Mouse (Mus musculus) NIH3T3 (cell line): ENCODE measurements at regions not wholly inside any gene's neighbourhood (a gene's known extent, or its start where the extent isn't known, plus 50 kb on each side); places are given as distances from the start of the nearest gene placed in this dataset.
A peak's percentile ranks its signal among the peaks of the same experiment; 100 is the strongest.

Source experiments
- DNase-seq: peaks from one replicate; pipeline ENCODE4 v3.0.0-alpha.2; 2012; ENCODE audit warnings: low read depth

- no peak for DNase-seq
Observed at GRCm38 (mm10) chr9:120766881-120767280, 162.1 kb upstream of the Ctnnb1 start.

GRCm38 (mm10) chr9:120767396-120767795, 161.6 kb upstream of the Ctnnb1 start:
- DNase-seq, result no peak

- no peak for DNase-seq
Observed at GRCm38 (mm10) chr9:120769056-120769455, 160.0 kb upstream of the Ctnnb1 start.

- peak; percentile 39 for DNase-seq
Observed at GRCm38 (mm10) chr9:120769679-120770078, 159.3 kb upstream of the Ctnnb1 start.

GRCm38 (mm10) chr9:120770886-120771285, 158.1 kb upstream of the Ctnnb1 start:
- DNase-seq, result no peak

DNA sequence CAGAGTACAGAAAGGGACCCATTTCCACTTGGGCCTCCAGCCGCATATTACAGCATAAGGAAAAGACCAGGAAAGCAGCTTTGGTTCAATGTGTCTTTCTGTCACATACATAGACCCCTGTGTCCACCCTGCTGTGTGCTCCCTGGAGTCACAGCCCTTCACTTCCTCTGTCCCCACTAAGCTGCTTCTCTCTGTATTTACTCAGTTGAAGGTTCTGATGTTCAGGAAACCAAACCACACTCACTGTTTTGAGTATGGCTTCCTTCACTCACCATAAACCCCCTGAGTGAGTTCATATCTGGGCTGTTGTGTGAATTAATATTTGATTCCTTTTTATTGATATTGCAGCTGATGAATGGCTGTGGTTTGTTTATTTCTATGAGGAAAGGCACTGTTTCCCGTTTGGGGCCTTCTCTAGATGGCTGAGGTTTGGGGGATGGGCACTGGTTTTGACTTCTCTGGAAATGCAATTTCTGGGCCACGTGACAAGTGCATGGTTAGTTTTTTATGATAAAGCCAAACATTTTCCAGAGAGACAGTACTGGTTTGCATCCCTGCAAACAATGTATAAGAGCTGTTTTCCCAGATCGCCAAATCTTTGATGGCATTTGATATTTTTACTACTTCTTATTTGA, 157.0 kb upstream of the Ctnnb1 start:
- no peak for DNase-seq

- no peak for DNase-seq
Observed at GRCm38 (mm10) chr9:120774251-120774650, 154.8 kb upstream of the Ctnnb1 start.

DNA sequence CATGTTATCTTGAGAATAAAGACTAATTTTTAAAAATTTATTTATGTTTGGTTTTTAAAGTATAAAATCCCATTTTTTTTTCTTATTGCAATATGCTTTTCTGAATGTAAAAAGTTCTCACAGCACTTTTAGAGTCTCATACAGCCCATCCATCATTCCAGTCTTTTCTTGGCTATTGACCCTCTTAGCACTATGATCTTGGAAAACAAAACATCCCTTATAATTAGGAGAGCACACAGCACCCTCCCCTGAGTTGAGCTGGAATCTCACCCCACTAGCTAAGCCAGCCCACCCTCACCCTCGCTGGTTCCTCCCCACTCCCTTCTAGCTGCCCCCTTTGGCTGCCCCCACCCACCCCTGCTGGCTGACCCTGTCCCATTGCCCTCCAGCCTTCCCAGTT, 154.2 kb upstream of the Ctnnb1 start:
- DNase-seq, result no peak

- no peak for DNase-seq
Observed at GRCm38 (mm10) chr9:120775721-120776120, 153.3 kb upstream of the Ctnnb1 start.

DNA sequence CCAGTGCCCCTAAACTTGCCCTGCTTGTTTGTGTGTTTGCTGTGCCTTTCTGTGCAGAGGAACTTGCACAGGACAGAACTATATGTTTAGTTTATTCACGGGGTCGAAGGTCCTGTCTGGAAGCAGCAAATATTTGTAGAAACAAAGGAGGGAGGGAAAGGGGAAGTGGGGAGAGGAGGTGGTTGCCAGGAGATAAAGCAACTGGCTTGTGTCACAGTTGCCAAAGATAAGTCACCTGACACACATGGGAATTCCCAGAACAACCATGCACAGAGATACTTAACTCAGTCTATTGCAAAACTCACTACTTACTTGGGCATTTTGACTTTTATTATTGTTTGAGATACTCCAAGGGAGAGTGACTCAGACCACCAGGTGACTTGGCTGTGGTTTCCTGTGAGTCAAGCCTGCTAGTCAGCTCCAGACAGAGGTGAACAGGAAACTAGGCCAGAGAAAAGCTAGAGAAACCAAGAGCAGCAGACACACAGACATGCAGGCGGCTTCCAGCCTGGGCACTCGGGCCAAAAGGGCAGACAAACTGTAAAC, 152.5 kb upstream of the Ctnnb1 start:
- peak; percentile 92 for DNase-seq

- peak; percentile 36 for DNase-seq
Observed at GRCm38 (mm10) chr9:120777016-120777415, 152.0 kb upstream of the Ctnnb1 start.

DNA sequence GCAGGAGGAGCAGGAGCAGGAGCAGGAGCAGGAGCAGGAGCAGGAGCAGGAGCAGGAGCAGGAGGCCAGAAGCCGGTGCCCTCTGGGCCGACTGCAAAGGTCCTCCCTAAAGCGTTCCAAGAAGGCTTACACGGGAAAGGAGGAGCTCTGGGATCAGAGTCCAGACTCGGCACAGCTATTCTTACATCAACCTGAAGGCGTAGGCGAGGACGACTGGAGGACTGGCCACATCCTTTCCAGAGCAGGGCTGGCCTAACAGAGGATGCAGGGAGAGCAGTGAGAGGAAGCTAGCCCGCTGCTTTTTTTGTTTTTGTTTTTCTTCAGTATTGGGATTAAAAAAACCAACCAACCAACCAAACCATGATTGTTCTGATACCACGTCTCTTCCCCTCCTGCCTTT, 151.5 kb upstream of the Ctnnb1 start:
- DNase-seq, result no peak

- no peak for DNase-seq
Observed at GRCm38 (mm10) chr9:120778423-120778822, 150.6 kb upstream of the Ctnnb1 start.

DNA sequence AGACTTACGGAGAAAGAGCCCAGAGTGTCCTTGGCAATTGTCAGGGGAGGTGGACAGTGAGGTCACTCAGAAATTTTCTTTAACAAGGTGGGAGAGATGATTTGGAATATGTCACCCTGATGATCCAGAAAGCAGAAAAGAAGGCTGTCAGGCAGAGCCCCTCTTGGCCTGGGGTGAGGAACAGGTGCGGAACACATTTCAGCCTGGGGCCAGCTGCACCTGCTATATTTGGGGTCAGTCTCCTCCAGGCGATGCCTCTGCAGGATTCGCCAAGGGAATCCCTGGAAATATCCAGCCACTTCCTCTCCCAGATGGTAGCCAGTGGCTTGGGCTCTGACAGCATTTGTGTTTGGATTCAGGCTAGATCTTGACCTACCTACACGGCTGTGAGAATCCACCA, 134.8 kb upstream of the Ctnnb1 start:
- DNase-seq, result no peak

DNA sequence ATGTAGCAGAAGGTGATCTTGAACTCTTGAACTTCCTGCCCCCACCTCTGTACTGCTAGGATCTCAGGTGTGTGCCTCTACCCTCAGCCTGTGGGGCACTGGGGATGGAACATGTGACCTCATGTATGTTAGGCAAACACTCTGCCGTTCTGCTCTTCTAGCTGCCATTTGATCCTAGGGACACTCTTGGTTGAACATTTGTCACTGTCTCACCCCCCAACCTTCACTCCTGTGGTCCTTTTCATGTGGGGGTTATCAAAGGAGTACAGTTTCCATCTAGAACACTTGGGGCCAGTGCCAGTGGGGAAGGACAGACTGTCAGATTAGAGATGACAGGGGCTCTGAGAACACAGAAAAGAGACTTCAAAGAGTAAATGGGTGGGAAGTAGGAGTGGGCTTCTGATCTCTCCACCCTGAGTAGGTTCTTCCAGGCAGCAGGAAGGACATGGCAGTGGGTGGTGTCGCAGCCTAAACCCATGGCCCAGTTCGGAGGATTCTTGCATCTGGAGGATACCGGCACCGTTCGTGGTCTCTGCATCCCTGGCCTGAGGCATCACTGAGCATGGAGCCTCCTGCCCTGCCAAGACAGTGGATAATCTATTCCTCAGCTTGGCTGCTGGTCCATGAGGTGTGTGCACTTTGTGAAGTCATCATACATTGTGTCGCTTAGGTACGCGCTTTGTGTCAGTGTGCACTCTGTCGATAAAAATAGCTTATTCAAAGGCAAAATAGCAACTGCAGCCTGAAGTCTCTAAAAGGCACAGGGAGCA, 132.7 kb upstream of the Ctnnb1 start:
- no peak for DNase-seq

GRCm38 (mm10) chr9:120797996-120798663, 130.9 kb upstream of the Ctnnb1 start:
- DNase-seq, result no peak

DNA sequence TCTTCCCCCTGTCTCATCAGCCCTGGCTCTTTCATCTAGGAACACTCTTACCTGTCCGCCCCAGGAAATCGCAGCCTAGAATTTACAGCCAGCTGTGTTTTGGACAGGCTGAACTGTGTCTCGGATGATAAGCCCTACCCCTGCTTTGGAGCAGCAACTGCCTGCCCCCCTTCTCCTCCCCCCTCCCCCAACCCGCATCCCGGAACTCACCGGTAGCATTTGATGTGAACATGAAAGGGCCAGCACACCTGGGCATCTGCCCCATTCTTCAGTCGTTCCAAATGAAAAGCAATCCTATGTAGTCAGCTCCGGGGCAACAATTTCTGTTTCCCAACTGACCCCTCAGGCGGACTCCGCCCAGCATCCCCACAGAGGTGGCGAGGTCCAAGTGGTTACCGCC, 130.1 kb upstream of the Ctnnb1 start:
- no peak for DNase-seq

GRCm38 (mm10) chr9:120802646-120803045, 126.4 kb upstream of the Ctnnb1 start:
- no peak for DNase-seq

GRCm38 (mm10) chr9:120804760-120805294, 124.2 kb upstream of the Ctnnb1 start:
- no peak for DNase-seq

GRCm38 (mm10) chr9:120808741-120809425, 120.1 kb upstream of the Ctnnb1 start:
- DNase-seq, result no peak

DNA sequence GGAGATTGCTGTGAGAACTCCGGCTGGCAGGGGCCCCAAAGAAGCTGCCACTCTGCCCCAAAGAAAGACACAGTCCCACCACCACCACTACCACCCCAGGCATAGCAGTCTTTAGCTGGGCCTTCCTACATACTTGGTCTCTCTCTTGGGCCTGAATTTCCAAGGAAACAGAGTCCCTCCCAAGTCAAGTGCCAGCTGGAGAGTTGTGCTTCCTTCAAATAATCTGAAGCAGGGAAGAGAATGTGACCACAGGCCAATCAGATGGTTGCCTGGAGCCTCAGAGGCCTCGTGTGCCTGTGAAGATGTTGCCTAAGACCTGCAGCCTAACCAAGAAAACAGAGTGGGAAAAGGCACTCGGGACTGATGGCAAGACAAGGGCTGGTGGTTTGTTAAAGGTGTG, 117.5 kb upstream of the Ctnnb1 start:
- peak; percentile 9 for DNase-seq

DNA sequence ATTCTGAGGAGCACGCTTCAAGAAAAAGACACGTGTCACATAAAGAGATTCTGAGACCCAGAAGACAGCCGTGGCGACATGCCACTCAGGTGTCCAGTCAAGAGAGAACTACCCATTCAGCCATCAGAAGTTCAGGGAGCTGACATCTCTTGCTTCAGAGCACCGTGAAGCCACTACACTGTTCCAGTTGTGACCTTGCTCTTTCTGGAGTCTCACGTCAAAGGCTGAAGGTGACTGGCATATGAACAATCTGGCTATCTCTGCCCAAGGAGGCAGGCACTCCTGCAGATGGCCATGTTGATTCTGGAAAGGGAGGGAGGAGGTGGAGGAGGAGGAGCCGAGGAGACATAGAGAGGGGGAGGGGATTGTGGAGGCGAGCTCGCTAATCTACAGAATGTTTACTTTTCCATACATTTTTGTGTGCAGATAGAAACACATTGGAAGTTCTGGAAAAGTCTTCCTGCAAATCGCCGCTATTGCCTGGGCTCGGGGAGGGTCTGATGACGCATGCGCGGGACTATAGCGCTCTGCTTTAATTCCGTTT, 116.3 kb upstream of the Ctnnb1 start:
- no peak for DNase-seq
